Mouse (Mus musculus) monocyte, adult 5-6 weeks (primary cell): Measurements from ENCODE around the gene Pld1. TPM values are rescaled to one million over a fixed set of nuclear protein-coding genes. Genes with fewer than 3 reads are reported as not detected.
"Not testable (repeated sequence)": the region's sequence is repeated elsewhere in the genome, so short reads cannot be mapped to it uniquely, and the experiment has no call there.

Source experiments
- ATAC-seq: fragments of 153-309, 156-312 bp; replicated peaks from 2 replicates; pipeline ENCODE4 v1.8.0; 2017; ENCODE audit warnings: mild to moderate bottlenecking; ENCODE audit not compliant: low TSS enrichment, insufficient number of reproducible peaks, severe bottlenecking, poor library complexity, low FRiP score
- total RNA-seq: library from RNA; stranded (forward); fragments of 200-1000, 200-491, 200-594 nt; gene quantifications from 3 replicates; pipeline ENCODE4 v1.2.3, GENCODE M21; 2017

Pld1 gene
- total RNA-seq, 1 experiment from 2014 or later = 15.1 TPM

- no peak for ATAC-seq
Observed at GRCm38 (mm10) chr3:27937144-27938110, 1.1 kb upstream of the Pld1 start.

- no peak for ATAC-seq
Observed at GRCm38 (mm10) chr3:27941634-27942033, 3.1 kb downstream of the Pld1 start.

GRCm38 (mm10) chr3:27942991-27943390 lies 4.5 kb downstream of the Pld1 start:
- no peak for ATAC-seq

- not testable (repeated sequence) for ATAC-seq
Observed at GRCm38 (mm10) chr3:27945397-27945796, 6.9 kb downstream of the Pld1 start.

GRCm38 (mm10) chr3:27949175-27949872 lies 10.8 kb downstream of the Pld1 start:
- ATAC-seq = no peak

GRCm38 (mm10) chr3:27949873-27950250 lies 11.4 kb downstream of the Pld1 start:
- ATAC-seq = no peak

GRCm38 (mm10) chr3:27950726-27951125 lies 12.2 kb downstream of the Pld1 start:
- ATAC-seq = no peak

GRCm38 (mm10) chr3:27951721-27952120 lies 13.2 kb downstream of the Pld1 start:
- no peak for ATAC-seq

- no peak for ATAC-seq
Observed at GRCm38 (mm10) chr3:27956006-27956405, 17.5 kb downstream of the Pld1 start.

GRCm38 (mm10) chr3:27959221-27959620 lies 20.7 kb downstream of the Pld1 start:
- no peak for ATAC-seq

GRCm38 (mm10) chr3:27961162-27961561 lies 22.7 kb downstream of the Pld1 start:
- ATAC-seq = no peak

- no peak for ATAC-seq
Observed at GRCm38 (mm10) chr3:27963795-27964201, 25.3 kb downstream of the Pld1 start.

- no peak for ATAC-seq
Observed at GRCm38 (mm10) chr3:27968671-27969070, 30.2 kb downstream of the Pld1 start.

GRCm38 (mm10) chr3:27973936-27974335 lies 35.4 kb downstream of the Pld1 start:
- no peak for ATAC-seq

GRCm38 (mm10) chr3:27974981-27975380 lies 36.5 kb downstream of the Pld1 start:
- no peak for ATAC-seq

- ATAC-seq = no peak
Observed at GRCm38 (mm10) chr3:27976931-27977544, 38.5 kb downstream of the Pld1 start.

- no peak for ATAC-seq
Observed at GRCm38 (mm10) chr3:27978030-27978723, 39.7 kb downstream of the Pld1 start.

- ATAC-seq = no peak
Observed at GRCm38 (mm10) chr3:27981591-27981990, 43.1 kb downstream of the Pld1 start.
